Mouse (Mus musculus): ENCODE measurements around the gene Rab31. TPM values are rescaled to one million over a fixed set of nuclear protein-coding genes. Genes with fewer than 3 reads are reported as not detected.

Rab31 gene
- total and polyA plus RNA-seq, 3 experiments, result 0.79 to 2.8 (median 1.2) TPM

DNA sequence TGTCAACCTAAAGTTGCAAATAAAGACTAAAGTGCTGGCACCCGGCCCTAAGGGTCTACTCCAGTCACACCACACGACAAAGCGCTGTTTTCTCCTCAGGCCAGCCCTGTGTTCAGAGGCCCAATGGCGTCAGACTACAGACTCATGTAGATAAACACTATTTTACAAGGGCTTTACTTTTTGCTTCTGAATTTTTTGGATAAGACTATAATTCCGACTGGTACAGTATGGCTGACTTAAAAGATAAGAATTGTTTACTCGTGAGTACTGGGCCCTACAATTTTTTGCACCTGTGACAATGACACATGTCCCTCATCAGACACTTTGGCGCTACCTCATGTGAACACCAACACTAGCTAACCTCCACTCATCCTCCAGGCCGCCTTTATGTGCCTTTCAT, 116.5 kb downstream of the Rab31 start:
- Histone ChIP-seq H3K9ac (ENCODE audit: insufficient read depth, low read depth) (no peak overlapping the region), H3K4me3 (replicated peaks in 1 of 3; ENCODE audit: low read depth in 2 of 3, low read length in 2 of 3, poor library complexity in 1 of 3) (no peak overlapping the region), H3K4me2 (ENCODE audit: insufficient read depth, low read depth, poor library complexity, severe bottlenecking) (no peak overlapping the region), H3K9me3 (replicated peaks; ENCODE audit: low read length) (no peaks in the 10 kb centered on the region), H3K27ac (ENCODE audit: insufficient read depth, low read depth) (no peak overlapping the region), H3K27me3 (replicated peaks) (no peaks in the 10 kb centered on the region), H3K4me1 (ENCODE audit: control insufficient read depth in 1 of 2, insufficient read depth in 2 of 2) (no peaks in the 10 kb centered on the region), H3K36me3 (replicated peaks in 1 of 2; ENCODE audit: control insufficient read depth in 1 of 2, insufficient read depth in 1 of 2, low read length in 1 of 2) (no peaks in the 10 kb centered on the region), H3K79me2 (replicated peaks; ENCODE audit: control insufficient read depth, extremely low read depth, insufficient read depth, poor library complexity, severe bottlenecking) (no peaks in the 10 kb centered on the region)
- dilution Hi-C loops (cut with MboI; ENCODE audit: extremely low pct_ligation_motif_present, extremely low pct_unique_long_range_greater_than_20kb, low sequenced_read_pairs) (no loop called here), in situ Hi-C loops (cut with MboI; ENCODE audit: low pct_ligation_motif_present, low pct_unique_long_range_greater_than_20kb, low sequenced_read_pairs) (no loop called here)
- no peak for DNase-seq (ENCODE audit: extremely low read depth)
- TF ChIP-seq UBTF (IDR thresholded peaks at IDR 0.05; ENCODE audit: low read depth, low read length), result no peak
- no peak for TF ChIP-seq USF1 (IDR thresholded peaks at IDR 0.05; ENCODE audit: low read depth, low read length)
- TF ChIP-seq ZNF384 (IDR thresholded peaks at IDR 0.05; ENCODE audit: low read depth, low read length), result no peak
- no peak for TF ChIP-seq E2F4 (IDR thresholded peaks at IDR 0.05; ENCODE audit: insufficient replicate concordance, low read depth, low read length)
- TF ChIP-seq RCOR1 (conservative IDR thresholded peaks at IDR 0.05; ENCODE audit: low read depth, low read length), result no peak
- TF ChIP-seq ZC3H11A (IDR thresholded peaks at IDR 0.05; ENCODE audit: low read depth, low read length), result no peak
- no peak for TF ChIP-seq SMC3 (IDR thresholded peaks at IDR 0.05; ENCODE audit: low read depth, low read length)
- TF ChIP-seq ETS1 (conservative IDR thresholded peaks at IDR 0.05; ENCODE audit: low read depth, low read length), result no peak
- no peak for TF ChIP-seq MEF2A (IDR thresholded peaks at IDR 0.05; ENCODE audit: borderline replicate concordance, low read depth, low read length)
- no peak for TF ChIP-seq CHD2 (IDR thresholded peaks at IDR 0.05; ENCODE audit: low read length)
- TF ChIP-seq CHD1 (IDR thresholded peaks at IDR 0.05; ENCODE audit: low read depth, low read length), result no peak

DNA sequence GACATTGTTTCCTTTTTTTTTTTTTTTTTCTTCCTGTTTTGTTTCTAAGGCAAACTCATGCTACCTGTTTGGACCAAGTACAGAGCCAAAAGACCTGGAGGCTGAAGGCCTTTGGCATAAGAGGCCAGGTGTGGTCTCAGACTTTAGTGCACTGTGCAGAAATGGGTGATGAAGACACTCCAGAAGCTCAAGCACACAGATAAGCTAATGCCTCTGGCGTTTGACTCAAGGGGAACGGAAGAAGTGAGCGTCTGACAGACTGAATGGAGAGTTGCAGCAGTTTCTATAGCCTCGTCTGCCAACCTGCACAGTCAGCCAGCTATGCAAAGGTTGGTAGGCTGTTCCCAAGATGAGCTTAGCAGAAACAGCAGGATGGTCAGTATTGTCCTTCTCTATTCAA, 116.9 kb downstream of the Rab31 start:
- Histone ChIP-seq H3K27ac (ENCODE audit: insufficient read depth, low read depth) (no peak overlapping the region), H3K79me2 (replicated peaks; ENCODE audit: control insufficient read depth, extremely low read depth, insufficient read depth, poor library complexity, severe bottlenecking) (no peaks in the 10 kb centered on the region), H3K9ac (ENCODE audit: insufficient read depth, low read depth) (no peak overlapping the region), H3K27me3 (replicated peaks) (no peaks in the 10 kb centered on the region), H3K4me2 (ENCODE audit: insufficient read depth, low read depth, poor library complexity, severe bottlenecking) (no peak overlapping the region), H3K4me3 (replicated peaks in 1 of 3; ENCODE audit: low read depth in 2 of 3, low read length in 2 of 3, poor library complexity in 1 of 3) (no peak overlapping the region), H3K36me3 (replicated peaks in 1 of 2; ENCODE audit: control insufficient read depth in 1 of 2, insufficient read depth in 1 of 2, low read length in 1 of 2) (no peaks in the 10 kb centered on the region), H3K4me1 (ENCODE audit: control insufficient read depth in 1 of 2, insufficient read depth in 2 of 2) (no peaks in the 10 kb centered on the region), H3K9me3 (replicated peaks; ENCODE audit: low read length) (no peaks in the 10 kb centered on the region)
- no peak for DNase-seq (ENCODE audit: extremely low read depth)
- no peak for TF ChIP-seq IRF4 (IDR thresholded peaks at IDR 0.05; ENCODE audit: low read depth, low read length)
- in situ Hi-C loops (cut with MboI; ENCODE audit: low pct_ligation_motif_present, low pct_unique_long_range_greater_than_20kb, low sequenced_read_pairs) (no loop called here), dilution Hi-C loops (cut with MboI; ENCODE audit: extremely low pct_ligation_motif_present, extremely low pct_unique_long_range_greater_than_20kb, low sequenced_read_pairs) (no loop called here)

DNA sequence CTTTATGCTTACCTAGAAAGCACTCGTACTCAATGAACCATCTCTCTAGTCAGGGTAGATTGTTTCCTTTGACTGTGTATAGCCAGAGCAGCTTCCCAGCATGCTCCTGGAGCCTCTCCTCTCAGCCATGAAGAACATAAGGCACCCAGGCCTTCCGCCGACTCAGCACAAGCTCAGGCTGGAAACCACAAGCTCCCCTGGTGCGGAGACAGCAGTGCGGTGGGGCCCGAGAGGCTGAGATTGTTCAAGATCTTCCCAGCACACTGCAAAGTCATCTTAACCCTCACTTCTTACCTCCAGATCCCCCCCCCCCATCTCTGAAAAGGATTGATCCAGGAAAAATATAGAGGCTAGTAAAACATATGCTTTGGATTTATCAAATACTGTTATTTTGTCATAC, 122.0 kb downstream of the Rab31 start:
- peaks cover 5% of the 10 kb centered on the region in 2 experiments; a peak in 1 of 4 replicates for H3K4me1 ChIP-seq (ENCODE audit: control insufficient read depth in 1 of 2, insufficient read depth in 2 of 2)
- no peaks in the 10 kb centered on the region for H3K27me3 ChIP-seq (replicated peaks)
- in situ Hi-C loops (cut with MboI; ENCODE audit: low pct_ligation_motif_present, low pct_unique_long_range_greater_than_20kb, low sequenced_read_pairs) (no loop called here), dilution Hi-C loops (cut with MboI; ENCODE audit: extremely low pct_ligation_motif_present, extremely low pct_unique_long_range_greater_than_20kb, low sequenced_read_pairs) (no loop called here)
- H3K36me3 ChIP-seq (replicated peaks in 1 of 2; ENCODE audit: control insufficient read depth in 1 of 2, insufficient read depth in 1 of 2, low read length in 1 of 2), result no peaks in the 10 kb centered on the region
- DNase-seq (ENCODE audit: extremely low read depth), result peak; percentile 9
- no peak overlapping the region for H3K4me2 ChIP-seq (ENCODE audit: insufficient read depth, low read depth, poor library complexity, severe bottlenecking)
- TF ChIP-seq TBP (conservative IDR thresholded peaks at IDR 0.05; ENCODE audit: low read depth, low read length) (peak; percentile 98), MYC (IDR thresholded peaks at IDR 0.05; ENCODE audit: low read depth, low read length) (no peak), MAX (IDR thresholded peaks at IDR 0.05; ENCODE audit: low read length) (no peak), UBTF (IDR thresholded peaks at IDR 0.05; ENCODE audit: low read depth, low read length) (peak; percentile 100), MEF2A (IDR thresholded peaks at IDR 0.05; ENCODE audit: borderline replicate concordance, low read depth, low read length) (no peak)
- H3K79me2 ChIP-seq (replicated peaks; ENCODE audit: control insufficient read depth, extremely low read depth, insufficient read depth, poor library complexity, severe bottlenecking), result no peaks in the 10 kb centered on the region
- H3K4me3 ChIP-seq (replicated peaks in 1 of 3; ENCODE audit: low read depth in 2 of 3, low read length in 2 of 3, poor library complexity in 1 of 3), result no peak overlapping the region
- no peak overlapping the region for H3K9ac ChIP-seq (ENCODE audit: insufficient read depth, low read depth)
- no peaks in the 10 kb centered on the region for H3K9me3 ChIP-seq (replicated peaks; ENCODE audit: low read length)
- no peak overlapping the region for H3K27ac ChIP-seq (ENCODE audit: insufficient read depth, low read depth)

Data from CH12.LX (cell line).